Mouse (Mus musculus) thymus, postnatal 0 days (tissue): ENCODE data around the gene Fto. TPM values are rescaled to one million over a fixed set of nuclear protein-coding genes. Genes with fewer than 3 reads are reported as not detected.

Experiments used
- DNase-seq: peaks from one replicate; pipeline ENCODE4 v3.0.0-alpha.2; 2015; ENCODE audit warnings: low spot score
- polyA plus RNA-seq: library from polyadenylated mRNA; unstranded; fragments of >200 nt; fragmentation: Nextera tagmentation; extraction: Ambion mirVana; gene quantifications from 2 replicates; pipeline ENCODE4 v1.2.1, GENCODE M21; 2015

The Fto gene
- polyA plus RNA-seq, 1 experiment from 2014 or later = 33.4 TPM

- no peak for DNase-seq
Observed at GRCm38 (mm10) chr8:91524865-91525250, 211.5 kb downstream of the Fto start.

DNA sequence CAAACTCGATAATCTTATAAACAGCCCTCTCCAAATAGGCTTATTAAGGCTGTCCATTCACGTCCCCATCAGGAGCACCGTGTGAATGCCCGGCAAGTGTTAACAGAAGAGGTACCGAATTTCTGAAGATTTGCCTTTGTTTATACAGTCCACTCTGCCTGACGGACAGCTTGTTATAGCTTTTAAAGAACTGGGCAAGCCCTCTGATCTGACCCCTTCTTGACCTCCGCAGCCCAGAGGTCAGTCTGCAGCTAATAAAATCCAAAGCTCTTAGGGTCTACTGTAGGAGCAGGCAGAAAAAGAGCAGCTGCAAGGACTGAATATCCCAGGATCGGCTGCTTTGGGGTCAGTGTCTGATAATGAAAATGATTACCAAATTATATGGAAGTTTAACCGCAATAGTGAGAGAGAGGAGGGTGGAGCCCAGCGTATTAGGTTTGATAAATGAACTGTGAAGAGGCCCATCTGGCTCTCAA is 212.1 kb downstream of the Fto start:
- no peak for DNase-seq

GRCm38 (mm10) chr8:91528967-91529366 is 215.6 kb downstream of the Fto start:
- DNase-seq = no peak

GRCm38 (mm10) chr8:91529699-91530098 is 216.4 kb downstream of the Fto start:
- no peak for DNase-seq

DNA sequence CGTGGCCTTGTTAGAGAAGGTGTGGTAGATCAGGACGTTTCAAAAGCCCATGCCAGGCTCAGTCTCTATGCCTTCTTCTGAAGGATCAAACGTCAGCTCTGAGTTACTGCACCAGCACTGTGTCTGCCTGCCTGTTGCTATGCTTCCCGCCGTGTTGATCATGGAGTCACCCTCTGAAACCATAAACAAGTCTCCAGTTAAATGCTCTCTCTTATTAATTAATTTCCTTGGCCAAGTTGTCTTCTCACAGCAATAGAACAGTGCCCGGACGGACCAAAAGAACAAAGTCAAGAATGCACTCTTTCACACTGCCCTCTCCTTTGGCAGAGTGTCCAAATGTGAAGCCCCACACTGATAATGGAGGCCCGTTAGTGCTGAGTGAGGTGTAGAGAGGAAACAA is 217.3 kb downstream of the Fto start:
- no peak for DNase-seq

- peak; percentile 58 for DNase-seq
Observed at GRCm38 (mm10) chr8:91531971-91532370, 218.6 kb downstream of the Fto start.

DNA sequence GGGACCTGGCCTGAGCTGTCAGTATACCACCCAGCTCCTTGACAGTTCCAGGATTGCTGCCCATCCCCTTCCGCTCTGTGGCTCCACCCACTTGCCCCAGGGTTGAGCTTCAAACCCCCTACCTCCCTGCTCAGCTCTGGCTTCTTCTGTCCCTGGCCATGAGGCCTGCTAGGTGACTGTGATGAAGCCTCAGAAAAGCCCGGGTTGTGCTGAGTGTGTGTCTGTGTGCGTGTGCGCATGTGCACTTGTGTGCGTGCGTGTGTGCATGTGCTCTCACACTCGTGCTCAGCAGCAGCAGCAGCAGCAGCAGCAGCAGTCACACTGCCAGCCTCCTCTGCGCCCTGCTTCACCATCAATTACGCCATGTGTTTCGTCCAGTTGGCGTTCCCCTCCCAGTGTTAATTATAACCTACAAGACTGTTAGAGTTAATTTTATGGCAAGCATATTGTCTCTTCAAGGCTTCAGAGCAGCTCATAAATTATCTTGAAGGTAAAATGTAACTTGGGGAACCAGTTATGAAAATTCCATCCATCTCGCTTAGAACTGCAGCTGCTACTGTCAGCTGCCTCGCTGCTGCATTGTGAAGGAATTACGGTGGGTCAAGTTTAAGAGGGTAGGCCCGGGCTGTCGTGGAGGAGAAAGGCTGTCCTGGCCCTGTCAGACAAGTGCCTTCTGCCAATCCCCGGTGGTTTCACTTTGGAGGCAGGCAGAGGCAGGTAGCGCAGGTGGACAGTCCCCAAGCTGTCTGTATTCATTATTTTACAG is 219.5 kb downstream of the Fto start:
- DNase-seq = no peak

DNA sequence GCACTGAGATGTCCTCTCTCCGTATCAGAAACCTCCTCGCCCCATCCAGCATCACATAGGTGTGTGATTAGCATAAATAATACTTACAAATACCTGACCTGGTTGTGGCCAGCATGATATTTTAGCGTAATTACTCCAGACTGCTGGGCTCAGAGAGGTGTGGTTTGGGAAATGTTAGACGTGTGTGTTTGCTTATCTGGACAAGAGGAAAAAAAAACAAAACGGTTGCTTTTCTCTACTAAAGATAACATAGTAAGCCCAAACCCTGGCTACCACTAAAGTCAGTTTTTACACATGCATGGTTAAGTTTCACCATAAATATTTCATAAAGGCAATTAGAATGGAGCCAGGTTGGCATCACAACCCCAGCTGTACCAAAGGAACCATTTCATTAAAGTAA is 221.4 kb downstream of the Fto start:
- DNase-seq = no peak

DNA sequence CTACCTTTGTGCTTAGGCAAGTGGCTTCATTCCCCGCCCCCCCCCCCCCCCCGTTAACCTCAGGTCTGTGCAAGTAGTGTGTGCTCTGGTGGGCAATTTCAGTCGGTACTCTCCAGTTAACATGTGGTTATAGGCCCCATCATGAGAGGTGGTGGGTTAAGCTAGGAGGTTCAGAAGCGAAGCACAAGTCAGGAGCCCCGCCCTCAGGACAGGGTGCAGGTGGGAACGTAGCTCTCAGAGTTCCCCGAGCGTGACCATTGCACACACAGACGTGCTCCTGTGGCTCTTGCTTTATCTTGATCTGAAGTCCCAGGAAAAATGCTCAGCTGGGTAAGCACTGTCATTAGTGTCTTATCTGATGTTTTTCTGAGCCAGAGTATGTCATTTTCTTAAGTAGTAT is 224.8 kb downstream of the Fto start:
- no peak for DNase-seq

DNA sequence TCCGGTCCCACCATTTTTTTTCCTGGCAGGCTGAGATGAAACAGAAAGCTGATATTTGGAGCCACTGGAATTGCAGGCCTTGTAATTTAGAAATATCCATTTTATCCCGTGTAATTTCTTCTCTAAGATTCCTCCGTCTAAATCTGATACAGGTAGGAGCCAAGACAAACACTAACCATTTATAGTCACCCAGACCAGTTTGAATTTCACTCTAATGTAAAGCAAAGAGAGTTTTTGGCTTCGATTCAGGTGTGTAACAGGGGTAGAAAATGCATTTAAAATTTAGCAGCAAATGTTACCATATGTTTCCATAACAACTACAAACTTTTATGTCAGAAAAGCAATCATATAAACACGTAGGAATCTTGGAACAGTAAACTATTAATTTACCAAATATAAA is 225.6 kb downstream of the Fto start:
- DNase-seq = no peak

DNA sequence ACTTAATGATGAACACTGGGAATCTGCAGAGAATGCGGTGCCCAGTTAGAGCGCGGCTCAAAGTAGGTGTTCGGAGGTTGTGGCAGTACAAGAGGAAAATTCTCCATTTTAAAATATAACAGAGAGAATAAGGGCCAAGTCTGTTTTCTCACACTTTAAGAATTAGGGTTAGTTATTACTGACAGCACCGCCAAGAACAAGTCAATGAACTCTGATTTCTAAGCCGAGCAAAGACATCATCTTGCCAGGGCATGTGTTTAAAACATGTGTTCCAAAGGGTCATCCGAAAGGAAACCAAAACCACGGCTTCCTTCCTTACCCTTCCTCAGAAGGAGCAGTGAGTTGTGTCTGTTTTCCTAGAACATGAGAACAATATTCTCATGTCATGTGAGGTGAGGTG is 226.3 kb downstream of the Fto start:
- DNase-seq = no peak

DNA sequence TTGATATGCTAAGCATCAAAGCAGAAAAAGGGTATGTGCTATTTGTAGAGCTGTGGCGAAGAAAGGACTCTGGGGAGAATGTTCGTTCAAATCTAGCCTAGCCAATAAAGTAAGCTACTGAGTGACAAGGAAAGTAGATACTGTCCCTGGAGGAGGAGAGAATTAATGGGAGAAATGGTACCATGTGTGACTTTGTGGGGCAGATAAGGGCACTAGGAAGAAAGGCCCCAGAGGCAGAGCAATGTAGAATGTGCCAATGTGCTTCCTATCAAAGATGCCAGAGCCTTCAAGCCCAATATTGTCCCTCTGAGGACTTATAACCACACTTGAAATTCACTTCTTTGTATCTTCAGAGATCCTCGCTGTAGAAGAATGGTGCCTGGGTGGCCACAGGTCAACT is 227.9 kb downstream of the Fto start:
- DNase-seq = no peak

- peak; percentile 36 for DNase-seq
Observed at GRCm38 (mm10) chr8:91545561-91545960, 232.2 kb downstream of the Fto start.

GRCm38 (mm10) chr8:91546599-91546998 is 233.3 kb downstream of the Fto start:
- no peak for DNase-seq

DNA sequence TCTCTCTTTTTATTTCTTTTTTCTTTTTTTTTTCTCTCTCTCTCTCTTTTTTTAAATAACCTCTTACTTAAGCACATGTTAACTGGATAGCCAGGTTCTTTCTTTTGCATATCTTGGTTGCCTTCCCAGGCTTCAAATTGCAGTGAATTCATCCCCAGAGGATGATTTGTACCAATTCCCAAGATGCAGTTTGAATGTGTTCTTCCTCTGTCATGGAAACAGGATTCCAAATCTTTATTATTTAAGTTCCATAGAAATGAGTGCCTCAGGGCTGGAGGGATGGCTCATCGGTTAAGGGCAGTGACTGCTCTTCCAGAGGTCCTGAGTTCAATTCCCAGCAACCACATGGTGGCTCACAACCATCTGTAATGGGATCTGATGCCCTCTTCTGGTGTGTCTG is 236.8 kb downstream of the Fto start:
- no peak for DNase-seq

DNA sequence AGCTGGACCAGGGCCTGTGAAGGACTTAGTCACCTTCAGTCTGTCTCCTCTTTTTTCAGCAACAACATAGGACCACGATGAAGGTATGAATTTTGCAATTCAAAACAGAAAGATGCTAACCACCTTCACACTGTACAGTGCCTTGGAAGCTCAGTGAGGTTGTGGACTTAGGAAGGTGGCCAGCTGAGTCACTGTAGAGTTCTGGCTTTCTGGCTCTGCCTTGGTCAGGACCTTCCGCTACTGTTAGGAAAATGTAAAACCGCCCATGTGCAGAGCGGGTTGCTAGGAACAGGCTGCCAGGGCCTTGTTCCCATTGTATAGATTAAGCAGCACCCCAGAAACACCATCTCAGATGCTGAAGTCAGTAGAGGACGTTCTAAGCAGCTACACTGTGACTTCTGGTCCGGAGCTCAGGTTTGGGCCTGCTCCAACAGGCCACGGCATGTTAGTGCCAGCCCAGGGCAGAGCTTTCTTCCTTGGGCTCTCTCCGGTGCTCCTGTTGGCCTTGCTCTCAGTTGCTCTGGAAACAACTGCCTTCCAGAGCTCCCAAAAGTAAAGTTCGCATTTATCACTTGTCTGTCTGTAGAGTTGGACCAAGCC is 237.9 kb downstream of the Fto start:
- no peak for DNase-seq

- DNase-seq = no peak
Observed at GRCm38 (mm10) chr8:91551775-91552538, 238.6 kb downstream of the Fto start.

DNA sequence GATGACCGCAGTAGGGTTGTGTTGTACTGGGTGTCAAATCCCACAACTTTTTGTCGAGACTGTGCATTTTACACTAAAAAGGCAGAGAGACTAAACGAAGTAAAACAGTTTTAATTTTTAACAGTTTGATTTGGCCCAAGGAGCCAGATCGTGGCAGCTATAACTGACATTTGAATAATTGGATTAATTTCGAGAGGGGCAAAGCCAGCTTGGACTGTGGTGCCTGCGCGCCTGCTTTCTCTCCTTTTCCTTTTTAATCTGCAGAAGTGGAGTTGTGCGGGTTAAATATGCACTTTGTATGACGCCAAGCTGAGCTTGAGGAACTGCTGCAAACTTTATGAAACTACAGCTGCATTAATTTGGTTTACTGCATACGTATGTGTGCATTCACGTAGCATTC is 239.3 kb downstream of the Fto start:
- no peak for DNase-seq

- DNase-seq = no peak
Observed at GRCm38 (mm10) chr8:91553387-91553786, 240.1 kb downstream of the Fto start.

- no peak for DNase-seq
Observed at GRCm38 (mm10) chr8:91557041-91557587, 243.8 kb downstream of the Fto start.

GRCm38 (mm10) chr8:91558408-91558807 is 245.1 kb downstream of the Fto start:
- DNase-seq = no peak

DNA sequence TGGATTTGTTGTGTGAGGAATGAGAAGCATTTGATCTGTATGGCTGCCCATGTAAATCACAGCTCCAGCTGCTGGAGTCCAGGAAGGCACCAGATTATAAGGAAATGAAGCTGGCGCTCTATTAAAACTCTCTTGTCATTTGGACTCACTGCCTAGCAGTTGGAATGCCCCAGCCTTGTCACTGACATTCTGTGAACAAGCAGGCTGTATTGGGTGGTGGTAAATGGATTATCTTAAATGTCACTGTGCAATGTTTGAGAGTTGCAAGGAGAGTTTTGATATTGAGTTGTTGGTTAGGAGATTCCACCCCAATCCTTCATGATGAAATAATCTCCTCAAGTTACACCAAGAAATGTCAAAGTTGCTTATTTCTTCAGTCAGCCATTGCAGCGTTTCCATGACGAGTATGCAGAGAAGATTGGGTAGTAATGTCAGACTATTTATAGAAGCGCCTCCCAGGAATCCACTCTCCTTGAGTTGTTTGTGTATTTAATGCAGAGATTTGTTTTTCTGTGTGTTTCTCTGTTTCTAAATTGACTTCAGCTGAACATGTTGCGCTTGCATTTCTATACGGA is 246.8 kb downstream of the Fto start:
- no peak for DNase-seq
